Mouse (Mus musculus) liver, embryonic 14.5 days (tissue): ENCODE measurements around the gene Olfr111. TPM values are rescaled to one million over a fixed set of nuclear protein-coding genes. Genes with fewer than 3 reads are reported as not detected.
"Not testable (repeated sequence)": the region's sequence is repeated elsewhere in the genome, so short reads cannot be mapped to it uniquely, and the experiment has no call there.

Experiments
- ATAC-seq: fragments of 200-750 bp; cut with Nextera tagmentation; 2 replicates; pipeline ENCODE4 v1.8.0; 2017; ENCODE audit warnings: moderate number of reproducible peaks, mild to moderate bottlenecking, moderate library complexity; ENCODE audit not compliant: insufficient read depth
- DNase-seq, 3 experiments: peaks; one replicate each; pipeline ENCODE4 v3.0.0-alpha.2; 2012 to 2013; ENCODE audit warnings: low read depth in 3 of 3, low spot score in 3 of 3
- H3K27ac ChIP-seq: fragments of 300-500 bp; sonication (generic); 2 replicates; pipeline ENCODE4 v1.5.1; 2014; ENCODE audit warnings: moderate library complexity, mild to moderate bottlenecking, control low read depth, inconsistent platforms
- H3K27me3 ChIP-seq: fragments of 300-500 bp; sonication (generic); 2 replicates; pipeline ENCODE4 v1.6.1; 2014; ENCODE audit warnings: mild to moderate bottlenecking, low read length, moderate library complexity; ENCODE audit not compliant: control insufficient read depth, insufficient read depth
- H3K36me3 ChIP-seq: fragments of 300-500 bp; sonication (generic); replicated peaks from 2 replicates; pipeline ENCODE4 v1.6.1; 2014; ENCODE audit warnings: low read depth; ENCODE audit not compliant: control insufficient read depth, insufficient read depth
- H3K4me1 ChIP-seq, 2 experiments: fragments of 200-500 bp in 1 of 2; fragments of 300-500 bp in 1 of 2; sonication (generic) in 1 of 2; replicated peaks; 2 replicates each; pipeline ENCODE4 v1.6.1; 2012 to 2014; ENCODE audit warnings: antibody characterized with exemption in 1 of 2, inconsistent platforms in 1 of 2, low read length in 1 of 2; ENCODE audit not compliant: control insufficient read depth in 2 of 2, insufficient read depth in 2 of 2
- H3K4me2 ChIP-seq: fragments of 300-500 bp; sonication (generic); 2 replicates; pipeline ENCODE4 v1.6.1; 2014; ENCODE audit warnings: low read depth, mild to moderate bottlenecking, control low read depth, moderate library complexity
- H3K4me3 ChIP-seq, 2 experiments: fragments of 200-500 bp in 1 of 2; fragments of 300-500 bp in 1 of 2; sonication (generic) in 1 of 2; 2 replicates each; pipeline ENCODE4 v1.5.1; 2012 to 2014; ENCODE audit warnings: low read depth in 2 of 2, low read length in 2 of 2, mild to moderate bottlenecking in 2 of 2, control low read depth in 1 of 2, inconsistent platforms in 1 of 2, moderate library complexity in 1 of 2; ENCODE audit not compliant: insufficient read depth in 1 of 2
- H3K9ac ChIP-seq: fragments of 300-500 bp; sonication (generic); replicated peaks from 2 replicates; pipeline ENCODE4 v1.6.1; 2014; ENCODE audit warnings: mild to moderate bottlenecking, control low read depth, moderate library complexity
- H3K9me3 ChIP-seq: fragments of 300-500 bp; sonication (generic); 2 replicates; pipeline ENCODE4 v1.6.1; 2016; ENCODE audit warnings: low read length, mixed read lengths; ENCODE audit not compliant: control insufficient read depth
- CTCF ChIP-seq: IDR thresholded peaks from 2 replicates; pipeline ENCODE4 v1.5.1; 2016; ENCODE audit warnings: antibody characterized with exemption, low read depth, control low read depth
- EP300 ChIP-seq: IDR thresholded peaks from 2 replicates; pipeline ENCODE4 v1.6.1; 2016; ENCODE audit warnings: antibody characterized with exemption, low read depth
- WGBS: fragments of 180-500 bp; shearing (Covaris S2); extraction: QIAGEN DNeasy Blood & Tissue Kit; methylation state at CpG from one replicate; pipeline ENCODE4 v1.1.7; 2014; ENCODE audit not compliant: insufficient replicate concordance; 5-methylcytosine and 5-hydroxymethylcytosine counted together
- polyA plus RNA-seq, 2 experiments: library from polyadenylated mRNA; depleted of rRNA in 1 of 2; stranded (reverse) in 1 of 2; unstranded in 1 of 2; fragments of >200 nt; fragmentation: Nextera tagmentation in 1 of 2; extraction: Ambion mirVana in 1 of 2; gene quantifications; 2 replicates each; pipeline versions ENCODE4 v1.2.1 to v1.2.3; 2012 to 2014

Gene Olfr111
- polyA plus RNA-seq (2012; rRNA removed) (0.03 and 0.04 TPM in 2 replicates), polyA plus RNA-seq (2014; fragmentation: Nextera tagmentation; extraction: Ambion mirVana) (0.13 TPM in 1 of 2 replicates, not detected in the other)

- no peaks in the 10 kb centered on the region for H3K4me1 ChIP-seq
Measured at GRCm38 (mm10) chr17:37507730-37508129, at the start of gene Olfr111. Gene Olfr111, plus strand, starts transcription at chr17:37508030.

GRCm38 (mm10) chr17:37458616-37459015 is 49.2 kb upstream of the Olfr111 start, which contains the start of gene Olfr109:
Gene Olfr109, plus strand, starts transcription at chr17:37458916.
- ATAC-seq, result no peak
- H3K9ac ChIP-seq, result no peak within 1 kb of the TSS
- H3K27me3 ChIP-seq, result no peaks in the 10 kb centered on the region
- TF ChIP-seq CTCF (no peak), EP300 (no peak)
- no peaks in the 10 kb centered on the region for H3K36me3 ChIP-seq
- H3K4me2 ChIP-seq, result no peak within 1 kb of the TSS
- no peak for DNase-seq
- H3K9me3 ChIP-seq, result no peaks in the 10 kb centered on the region
- no peak within 1 kb of the TSS for H3K27ac ChIP-seq
- no peaks in the 10 kb centered on the region for H3K4me1 ChIP-seq
- H3K4me3 ChIP-seq, result no peak within 1 kb of the TSS
- 53% methylated on average over 1 of the region's 1 CpGs for WGBS

More at GRCm38 (mm10) chr17:37507730-37508129, at the start of gene Olfr111:
- Histone ChIP-seq H3K9ac (no peak within 1 kb of the TSS), H3K4me2 (no peak within 1 kb of the TSS), H3K9me3 (no peaks in the 10 kb centered on the region; the same call in 1 of the 2 replicates), H3K36me3 (no peaks in the 10 kb centered on the region), H3K4me3 (no peak within 1 kb of the TSS), H3K27ac (no peak within 1 kb of the TSS), H3K27me3 (no peaks in the 10 kb centered on the region)
- DNase-seq, result no peak
- no peak for ATAC-seq
- WGBS, result 63% methylated on average over 4 of the region's 4 CpGs
- TF ChIP-seq CTCF (no peak), EP300 (no peak)

- 52% methylated on average over 2 of the region's 2 CpGs for WGBS
- no peak for ATAC-seq
Measured at GRCm38 (mm10) chr17:37483452-37483851, 24.4 kb upstream of the Olfr111 start, which contains the start of gene H2-M2. Gene H2-M2, minus strand, starts transcription at chr17:37483552.

GRCm38 (mm10) chr17:37491930-37492518 is 15.8 kb upstream of the Olfr111 start, which contains the start of gene Olfr110:
Gene Olfr110, plus strand, starts transcription at chr17:37492468.
- ATAC-seq (no peak), DNase-seq (no peak)
- Histone ChIP-seq H3K4me2 (no peak within 1 kb of the TSS), H3K27me3 (no peaks in the 10 kb centered on the region), H3K9ac (no peak within 1 kb of the TSS), H3K9me3 (no peaks in the 10 kb centered on the region), H3K27ac (no peak within 1 kb of the TSS), H3K4me1 (no peaks in the 10 kb centered on the region), H3K36me3 (no peaks in the 10 kb centered on the region), H3K4me3 (no peak within 1 kb of the TSS)
- TF ChIP-seq EP300 (no peak), CTCF (no peak)
- 4% methylated on average over 1 of the region's 1 CpGs for WGBS

More at GRCm38 (mm10) chr17:37483452-37483851, 24.4 kb upstream of the Olfr111 start, which contains the start of gene H2-M2:
- Histone ChIP-seq H3K27ac (no peak within 1 kb of the TSS), H3K4me2 (no peak within 1 kb of the TSS), H3K9ac (no peak within 1 kb of the TSS), H3K4me1 (no peaks in the 10 kb centered on the region), H3K9me3 (no peaks in the 10 kb centered on the region), H3K27me3 (no peaks in the 10 kb centered on the region), H3K36me3 (no peaks in the 10 kb centered on the region), H3K4me3 (no peak within 1 kb of the TSS)
- TF ChIP-seq EP300, result no peak
- no peak for TF ChIP-seq CTCF
- no peak for DNase-seq

DNA sequence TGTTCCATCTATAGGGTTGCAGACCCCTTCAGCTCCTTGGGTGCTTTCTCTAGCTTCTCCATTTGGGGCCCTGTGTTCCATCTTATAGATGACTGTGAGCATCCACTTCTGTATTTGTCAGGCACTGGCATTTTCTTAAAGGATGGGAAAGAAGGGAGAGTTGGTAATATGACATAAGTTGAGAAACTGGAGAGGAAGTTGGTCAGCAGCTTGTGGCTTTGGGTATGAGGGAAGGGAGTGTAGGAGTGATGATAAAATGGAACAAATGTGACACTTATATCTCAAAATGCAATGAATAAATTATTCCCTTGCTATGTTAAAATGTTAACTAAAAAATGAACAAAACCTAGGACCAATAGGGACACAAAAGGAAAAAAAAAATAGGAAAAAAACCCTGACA is 16.8 kb downstream of the Olfr111 start:
- not testable (repeated sequence) for H3K4me2 ChIP-seq, H3K9me3 ChIP-seq, H3K27ac ChIP-seq, H3K4me3 ChIP-seq, H3K36me3 ChIP-seq, H3K27me3 ChIP-seq, H3K4me1 ChIP-seq, DNase-seq, ATAC-seq, H3K9ac ChIP-seq

- not testable (repeated sequence) for H3K27ac ChIP-seq, H3K4me2 ChIP-seq, ATAC-seq, H3K4me3 ChIP-seq, H3K9me3 ChIP-seq, DNase-seq, H3K9ac ChIP-seq, H3K4me1 ChIP-seq, H3K27me3 ChIP-seq, H3K36me3 ChIP-seq
- WGBS, result 17% methylated on average over 1 of the region's 1 CpGs
Measured at GRCm38 (mm10) chr17:37525427-37525826, 17.6 kb downstream of the Olfr111 start.
